Mouse (Mus musculus) midbrain, embryonic 10.5 days (tissue): ENCODE measurements around the gene Nsdhl. TPM values are rescaled to one million over a fixed set of nuclear protein-coding genes. Genes with fewer than 3 reads are reported as not detected.

Experiments
- DNase-seq: peaks from one replicate; pipeline ENCODE4 v3.0.0-alpha.2; 2017; ENCODE audit warnings: low spot score
- H3K27ac ChIP-seq: fragments of 300-500 bp; sonication (generic); replicated peaks from 2 replicates; pipeline ENCODE4 v1.5.1; 2016; ENCODE audit warnings: mild to moderate bottlenecking
- H3K27me3 ChIP-seq: fragments of 300-500 bp; sonication (generic); 2 replicates; pipeline ENCODE4 v1.6.1; 2016; ENCODE audit warnings: low read depth, mild to moderate bottlenecking; ENCODE audit not compliant: poor library complexity, severe bottlenecking
- H3K36me3 ChIP-seq: fragments of 300-500 bp; sonication (generic); 2 replicates; pipeline ENCODE4 v1.6.1; 2016; ENCODE audit warnings: mild to moderate bottlenecking, moderate library complexity
- H3K4me1 ChIP-seq: fragments of 300-500 bp; sonication (generic); 2 replicates; pipeline ENCODE4 v1.6.1; 2016
- H3K4me3 ChIP-seq: fragments of 300-500 bp; sonication (generic); 2 replicates; pipeline ENCODE4 v1.5.1; 2016; ENCODE audit warnings: mild to moderate bottlenecking, moderate library complexity
- H3K9me3 ChIP-seq: fragments of 300-500 bp; sonication (generic); replicated peaks from 2 replicates; pipeline ENCODE4 v1.6.1; 2016; ENCODE audit warnings: mild to moderate bottlenecking
- WGBS: fragments of 180-500 bp; shearing (Covaris S2); methylation state at CpG from one replicate; pipeline ENCODE4 v1.1.7; 2016; 5-methylcytosine and 5-hydroxymethylcytosine counted together
- microRNA counts: library from miRNA; unstranded; fragments of <30 nt; microRNA quantifications from one replicate; lab custom pipeline; 2017
- microRNA-seq: library from miRNA; unstranded; fragments of <30 nt; microRNA quantifications from one replicate; pipeline ENCODE4, GENCODE M21; 2017
- polyA plus RNA-seq: library from polyadenylated mRNA; unstranded; fragments of >200 nt; fragmentation: Nextera tagmentation; extraction: Ambion mirVana; gene quantifications from 2 replicates; pipeline ENCODE4 v1.2.1, GENCODE M21; 2016

Nsdhl gene
- polyA plus RNA-seq, 1 experiment from 2014 or later = 44.1 TPM

DNA sequence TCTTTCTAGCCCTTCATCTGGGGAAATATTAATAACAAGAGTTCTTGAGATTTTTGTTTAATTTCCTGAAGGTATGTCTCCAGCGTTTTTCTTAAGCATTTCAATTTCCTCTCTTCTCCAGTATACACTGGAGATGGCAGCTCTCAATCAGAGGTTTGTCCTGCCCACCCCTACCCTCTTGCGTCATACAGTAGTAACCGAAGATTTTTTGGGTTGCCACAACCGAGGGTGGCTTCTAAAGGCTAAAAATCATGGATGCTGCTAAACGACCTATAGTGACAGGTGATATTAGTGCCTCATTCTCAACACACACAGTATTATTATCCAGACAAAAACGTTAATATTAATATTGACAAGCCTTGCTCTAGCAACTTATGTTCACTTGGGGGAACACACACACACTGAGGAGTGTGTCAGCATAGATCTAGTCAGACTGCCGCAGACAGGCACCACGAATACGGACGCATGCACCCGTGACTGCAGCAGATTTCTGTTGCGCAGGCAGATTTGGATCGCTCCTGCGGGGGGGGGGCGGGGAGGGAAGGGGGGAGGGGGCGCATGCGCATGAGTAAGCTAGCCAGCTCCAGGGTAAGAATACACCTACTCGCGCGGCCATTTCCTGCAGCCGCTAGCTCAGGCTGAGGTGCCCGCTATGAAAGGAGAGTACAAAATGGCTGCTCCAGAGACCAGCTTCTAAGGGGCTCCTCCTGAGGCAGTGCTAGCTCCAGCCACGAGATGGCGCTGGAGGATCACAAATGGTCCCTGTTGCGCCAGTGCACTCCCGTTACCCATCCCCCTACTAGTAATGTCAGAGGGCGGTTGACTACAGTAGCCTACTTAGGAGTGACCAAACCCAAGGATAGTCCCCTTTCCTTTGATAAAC, 89.5 kb downstream of the Nsdhl start:
- Histone ChIP-seq H3K36me3 (no peaks in the 10 kb centered on the region), H3K27me3 (peaks cover 3% of the 10 kb centered on the region; the same call in 1 of the 2 replicates), H3K9me3 (no peaks in the 10 kb centered on the region), H3K4me1 (no peaks in the 10 kb centered on the region), H3K27ac (peak overlapping the region; percentile 74), H3K4me3 (peak overlapping the region; percentile 48)
- 22% methylated on average over 26 of the region's 27 CpGs for WGBS
- DNase-seq = peak; percentile 90

MicroRNAs within 50 kb of the gene (microRNA counts, 519-probe panel; counts per million panel counts)
- not detected for microRNA mmu-miR-2137 (lab: Ali Mortazavi, UCI)

Small RNAs within 50 kb of the gene (microRNA-seq; reads per million reads assigned to microRNA genes)
- gene Mir2137 = 20.9 reads per million, percentile 31 among the genes with 10 or more reads in this experiment

Other genes starting within 250 kb of the Nsdhl start
- 0.39 and 0.83 TPM in 2 replicates for gene Gabrq, start 93.4 kb upstream of the Nsdhl start, polyA plus RNA-seq
- 104 and 105 TPM in 2 replicates for gene Cetn2, start 146 bp upstream of the Nsdhl start, polyA plus RNA-seq
- gene Zfp185, start 68.8 kb downstream of the Nsdhl start, polyA plus RNA-seq = 2.6 and 3.2 TPM in 2 replicates
- 0.06 TPM in 1 of 2 replicates, not detected in the other for gene Pnma5, start 118.5 kb downstream of the Nsdhl start, polyA plus RNA-seq
- 0.37 and 0.70 TPM in 2 replicates for gene Pnma3, start 146.2 kb downstream of the Nsdhl start, polyA plus RNA-seq
- gene Xlr4a, start 163.9 kb downstream of the Nsdhl start, polyA plus RNA-seq = 0.52 and 0.68 TPM in 2 replicates
- gene Xlr3a, start 178.5 kb downstream of the Nsdhl start, polyA plus RNA-seq = 2.0 and 3.4 TPM in 2 replicates
- gene Gm14685, start 198.5 kb downstream of the Nsdhl start, polyA plus RNA-seq = 0.12 and 0.29 TPM in 2 replicates
- gene Xlr5b, start 230.2 kb downstream of the Nsdhl start, polyA plus RNA-seq = not detected in 2 replicates
- gene DXBay18, start 230.9 kb downstream of the Nsdhl start, polyA plus RNA-seq = 0.09 TPM in 1 of 2 replicates, not detected in the other